Mouse (Mus musculus) limb, embryonic 12.5 days (tissue): ENCODE results near the gene Rabif. TPM values are rescaled to one million over a fixed set of nuclear protein-coding genes. Genes with fewer than 3 reads are reported as not detected.
A peak's percentile ranks its signal among the peaks of the same experiment; 100 is the strongest.
"Not testable (repeated sequence)": the region's sequence is repeated elsewhere in the genome, so short reads cannot be mapped to it uniquely, and the experiment has no call there.

Source experiments
- ATAC-seq: fragments of 200-750 bp; cut with Nextera tagmentation; 2 replicates; pipeline ENCODE4 v1.8.0; 2017; ENCODE audit warnings: low read depth, moderate TSS enrichment; ENCODE audit not compliant: insufficient number of reproducible peaks, insufficient read depth, low FRiP score, low TSS enrichment
- H3K27ac ChIP-seq: fragments of 300-500 bp; sonication (generic); 2 replicates; pipeline ENCODE4 v1.5.1; 2016; ENCODE audit warnings: mild to moderate bottlenecking, moderate library complexity
- H3K27me3 ChIP-seq: fragments of 300-500 bp; sonication (generic); 2 replicates; pipeline ENCODE4 v1.6.1; 2016; ENCODE audit warnings: mild to moderate bottlenecking, moderate library complexity
- H3K36me3 ChIP-seq: fragments of 300-500 bp; sonication (generic); 2 replicates; pipeline ENCODE4 v1.6.1; 2016; ENCODE audit warnings: mild to moderate bottlenecking, moderate library complexity
- H3K4me1 ChIP-seq: fragments of 300-500 bp; sonication (generic); replicated peaks from 2 replicates; pipeline ENCODE4 v1.6.1; 2016
- H3K4me2 ChIP-seq: fragments of 300-500 bp; sonication (generic); 2 replicates; pipeline ENCODE4 v1.6.1; 2016; ENCODE audit warnings: mild to moderate bottlenecking, moderate library complexity
- H3K4me3 ChIP-seq: fragments of 300-500 bp; sonication (generic); replicated peaks from 2 replicates; pipeline ENCODE4 v1.5.1; 2016; ENCODE audit warnings: mild to moderate bottlenecking
- H3K9ac ChIP-seq: fragments of 300-500 bp; sonication (generic); replicated peaks from 2 replicates; pipeline ENCODE4 v1.6.1; 2016; ENCODE audit warnings: mild to moderate bottlenecking, moderate library complexity
- H3K9me3 ChIP-seq: fragments of 300-500 bp; sonication (generic); 2 replicates; pipeline ENCODE4 v1.6.1; 2016; ENCODE audit warnings: mild to moderate bottlenecking, moderate library complexity
- WGBS: fragments of 180-500 bp; shearing (Covaris S2); methylation state at CpG from one replicate; pipeline ENCODE4 v1.1.7; 2016; 5-methylcytosine and 5-hydroxymethylcytosine counted together
- polyA plus RNA-seq: library from polyadenylated mRNA; unstranded; fragments of >200 nt; fragmentation: Nextera tagmentation; extraction: Ambion mirVana; gene quantifications from 2 replicates; pipeline ENCODE4 v1.2.1, GENCODE M21; 2016

The Rabif gene
- 32.6 and 34.1 TPM in 2 replicates for polyA plus RNA-seq

- Histone ChIP-seq H3K9me3 (no peaks in the 10 kb centered on the region), H3K9ac (peak within 1 kb of the TSS; percentile 64), H3K27ac (peak within 1 kb of the TSS; percentile 92), H3K27me3 (no peaks in the 10 kb centered on the region), H3K36me3 (peaks cover 24% of the 10 kb centered on the region), H3K4me3 (peak within 1 kb of the TSS; percentile 72), H3K4me1 (peaks cover 14% of the 10 kb centered on the region), H3K4me2 (peak within 1 kb of the TSS; percentile 64)
- peak; percentile 97 for ATAC-seq
- WGBS = under 1% methylated on average over 58 of the region's 58 CpGs
Observed at GRCm38 (mm10) chr1:134494428-134495215, at the start of gene Rabif. Gene Rabif, plus strand, starts transcription at chr1:134494648.

DNA sequence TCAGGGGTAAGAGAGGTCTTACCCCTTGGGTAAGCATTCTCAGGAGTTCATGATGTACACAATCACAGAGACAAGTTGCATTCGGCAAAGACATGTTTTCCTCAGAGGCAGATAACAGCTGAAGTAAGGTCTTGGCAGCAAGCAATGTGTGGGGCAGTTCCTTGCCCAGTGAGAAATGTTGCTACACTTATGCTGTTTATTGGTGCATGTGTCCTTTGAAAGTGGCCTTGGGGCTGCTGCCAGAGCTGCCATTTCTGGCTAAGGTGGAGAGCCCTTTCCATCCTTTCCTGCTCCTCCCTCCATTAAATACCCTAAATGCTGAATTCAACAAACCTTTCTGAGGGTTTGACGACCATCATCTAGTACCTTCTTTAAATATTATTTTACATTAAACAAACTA is 49.0 kb upstream of the Rabif start:
- Histone ChIP-seq H3K27ac (no peak overlapping the region), H3K27me3 (no peaks in the 10 kb centered on the region), H3K9me3 (no peaks in the 10 kb centered on the region), H3K4me2 (no peak overlapping the region), H3K36me3 (no peaks in the 10 kb centered on the region), H3K9ac (no peak overlapping the region), H3K4me3 (no peak overlapping the region), H3K4me1 (no peaks in the 10 kb centered on the region)
- 90% methylated on average over 2 of the region's 2 CpGs for WGBS
- no peak for ATAC-seq

GRCm38 (mm10) chr1:134448537-134448936 is 45.9 kb upstream of the Rabif start:
- not testable (repeated sequence) for H3K9me3 ChIP-seq, H3K27me3 ChIP-seq, H3K27ac ChIP-seq, H3K36me3 ChIP-seq, ATAC-seq, H3K9ac ChIP-seq, H3K4me3 ChIP-seq, H3K4me1 ChIP-seq, H3K4me2 ChIP-seq
- WGBS = 71% methylated on average over 3 of the region's 3 CpGs

GRCm38 (mm10) chr1:134450201-134450600 is 44.2 kb upstream of the Rabif start:
- H3K4me1 ChIP-seq = peaks cover 4% of the 10 kb centered on the region; the same call in 1 of the 2 replicates
- ATAC-seq = no peak
- H3K4me3 ChIP-seq = no peak overlapping the region
- no peak overlapping the region for H3K4me2 ChIP-seq
- H3K9me3 ChIP-seq = no peaks in the 10 kb centered on the region
- no peak overlapping the region for H3K27ac ChIP-seq
- WGBS = 80% methylated on average over 4 of the region's 4 CpGs
- no peaks in the 10 kb centered on the region for H3K36me3 ChIP-seq
- no peaks in the 10 kb centered on the region for H3K27me3 ChIP-seq
- H3K9ac ChIP-seq = no peak overlapping the region

DNA sequence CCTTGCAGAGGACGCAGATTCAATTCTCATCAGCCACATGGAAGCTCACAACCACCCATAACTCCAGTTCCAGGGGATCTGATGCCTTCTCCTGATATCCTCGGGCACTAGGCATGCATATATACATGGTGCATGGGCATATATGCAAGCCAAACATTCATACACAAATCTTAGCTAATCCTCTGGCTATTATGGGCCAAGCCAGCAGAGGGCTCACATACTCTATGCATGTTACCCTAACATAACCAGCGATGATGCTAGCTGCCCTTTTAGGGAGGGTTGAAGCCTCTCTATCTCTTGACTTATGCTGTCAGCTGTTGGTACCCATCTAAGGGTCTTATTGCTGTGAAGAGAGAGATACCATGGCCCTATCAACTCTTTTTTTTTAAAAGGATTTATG is 43.5 kb upstream of the Rabif start:
- Histone ChIP-seq H3K4me2 (no peak overlapping the region), H3K36me3 (no peaks in the 10 kb centered on the region), H3K4me1 (peaks cover 5% of the 10 kb centered on the region; the same call in 1 of the 2 replicates), H3K9ac (no peak overlapping the region), H3K4me3 (no peak overlapping the region), H3K27ac (no peak overlapping the region), H3K9me3 (no peaks in the 10 kb centered on the region), H3K27me3 (no peaks in the 10 kb centered on the region)
- 51% methylated on average over 3 of the region's 3 CpGs for WGBS
- no peak for ATAC-seq

DNA sequence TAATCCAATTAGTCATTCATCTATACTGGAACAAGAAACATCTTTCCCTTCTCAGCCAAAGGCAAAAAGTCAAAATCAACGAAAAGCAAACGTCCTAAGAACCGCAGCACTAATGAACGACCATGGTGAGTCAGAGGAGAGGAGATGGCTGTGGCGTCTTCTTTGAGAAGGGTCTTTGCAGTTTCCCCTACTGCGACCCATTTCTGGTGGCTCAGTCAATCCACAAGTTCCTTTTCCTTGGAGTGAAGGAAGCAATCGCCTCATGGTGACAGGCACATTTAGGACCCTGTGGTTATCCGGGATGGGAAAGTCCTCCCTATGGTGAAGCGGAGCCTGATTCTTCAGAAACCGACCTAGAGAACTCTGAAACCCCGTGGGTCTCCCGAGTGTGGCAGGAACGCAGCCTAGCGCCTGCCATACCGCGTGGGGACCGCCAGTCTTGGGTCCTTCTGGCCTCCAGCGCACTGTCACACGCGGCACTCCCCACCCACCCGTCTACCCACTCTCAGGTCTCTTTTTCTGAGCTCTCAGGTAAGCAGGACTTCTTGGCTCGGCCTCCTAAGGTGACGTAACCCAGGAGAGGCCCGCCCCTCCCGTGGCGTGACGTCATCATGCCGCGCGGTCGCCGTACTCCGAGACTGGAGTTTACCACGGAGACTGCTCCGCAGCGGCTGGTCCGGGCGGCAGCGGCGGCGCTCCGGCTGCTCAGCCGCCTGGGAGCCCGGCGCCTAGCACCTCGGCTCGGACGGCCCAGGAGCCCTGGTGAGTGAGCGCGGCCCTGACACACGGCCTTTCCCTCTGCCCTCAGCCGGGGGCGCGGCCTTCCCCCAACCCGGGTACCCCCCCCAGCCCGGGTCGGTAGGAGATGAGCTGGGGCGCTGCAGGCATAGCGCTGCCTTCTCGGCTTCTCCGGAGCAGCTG is 39.3 kb upstream of the Rabif start, which contains the start of gene Klhl12:
Gene Klhl12, plus strand, starts transcription at position 628 of the 921 bp plus-strand sequence.
- Histone ChIP-seq H3K4me3 (peak within 1 kb of the TSS; percentile 96), H3K4me2 (peak within 1 kb of the TSS; percentile 72), H3K27me3 (no peaks in the 10 kb centered on the region), H3K9ac (peak within 1 kb of the TSS; percentile 90), H3K27ac (peak within 1 kb of the TSS; percentile 83), H3K36me3 (peaks cover 19% of the 10 kb centered on the region), H3K4me1 (peaks cover 12% of the 10 kb centered on the region), H3K9me3 (no peaks in the 10 kb centered on the region)
- 1% methylated on average over 61 of the region's 61 CpGs for WGBS
- ATAC-seq = peak; percentile 91

DNA sequence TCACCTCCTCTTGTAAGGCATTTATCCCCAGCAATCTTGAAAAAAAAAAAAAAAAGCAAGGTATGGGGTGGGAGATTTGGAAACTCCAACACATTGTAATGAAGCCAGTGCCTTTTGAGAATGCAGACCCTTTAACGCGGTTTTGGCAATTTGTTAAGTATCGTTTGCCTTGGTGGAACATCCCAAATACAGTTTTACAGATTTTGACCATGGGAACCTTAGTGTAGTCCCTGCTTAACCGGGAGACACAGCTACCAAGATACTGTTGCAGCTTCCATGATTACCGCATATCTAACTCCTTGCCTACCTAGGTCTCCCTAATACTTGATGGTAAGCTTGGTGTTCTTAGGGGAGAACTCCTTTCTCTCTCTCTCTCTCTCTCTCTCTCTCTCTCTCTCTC is 38.4 kb upstream of the Rabif start:
- Histone ChIP-seq H3K27ac (no peak overlapping the region), H3K4me1 (peaks cover 12% of the 10 kb centered on the region), H3K9ac (peak overlapping the region; percentile 90), H3K27me3 (no peaks in the 10 kb centered on the region), H3K4me3 (peak overlapping the region; percentile 96), H3K4me2 (peak overlapping the region; percentile 72), H3K9me3 (no peaks in the 10 kb centered on the region), H3K36me3 (peaks cover 28% of the 10 kb centered on the region)
- ATAC-seq = no peak
- WGBS = 33% methylated on average over 5 of the region's 5 CpGs

DNA sequence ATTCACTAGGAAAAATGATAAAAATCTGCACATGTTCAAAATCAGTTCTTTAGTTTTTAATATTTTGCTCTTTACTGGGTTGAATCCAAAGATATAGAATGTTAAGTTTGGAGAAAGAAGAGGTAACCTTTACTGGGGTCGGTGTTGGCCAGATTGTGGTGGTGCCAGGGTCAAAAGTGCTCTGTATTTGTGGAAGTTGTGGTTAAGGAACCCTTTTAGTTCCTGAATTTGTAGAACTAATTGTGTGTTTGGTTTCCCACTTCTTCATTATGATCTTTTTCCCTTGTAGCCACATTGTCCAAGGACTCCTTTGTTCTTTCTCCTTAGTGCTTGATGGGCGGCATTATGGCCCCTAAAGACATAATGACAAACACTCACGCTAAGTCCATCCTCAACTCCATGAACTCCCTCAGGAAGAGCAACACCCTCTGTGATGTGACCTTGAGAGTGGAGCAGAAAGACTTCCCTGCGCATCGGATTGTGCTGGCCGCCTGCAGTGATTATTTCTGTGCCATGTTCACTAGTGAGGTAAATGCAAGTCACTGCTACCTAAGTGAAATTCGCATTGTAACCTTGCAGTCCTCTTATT is 36.2 kb upstream of the Rabif start:
- Histone ChIP-seq H3K4me2 (no peak overlapping the region), H3K27me3 (no peaks in the 10 kb centered on the region), H3K36me3 (peaks cover 42% of the 10 kb centered on the region), H3K9me3 (no peaks in the 10 kb centered on the region), H3K4me1 (peaks cover 12% of the 10 kb centered on the region), H3K9ac (no peak overlapping the region), H3K4me3 (no peak overlapping the region), H3K27ac (no peak overlapping the region)
- 91% methylated on average over 7 of the region's 7 CpGs for WGBS
- ATAC-seq = no peak

DNA sequence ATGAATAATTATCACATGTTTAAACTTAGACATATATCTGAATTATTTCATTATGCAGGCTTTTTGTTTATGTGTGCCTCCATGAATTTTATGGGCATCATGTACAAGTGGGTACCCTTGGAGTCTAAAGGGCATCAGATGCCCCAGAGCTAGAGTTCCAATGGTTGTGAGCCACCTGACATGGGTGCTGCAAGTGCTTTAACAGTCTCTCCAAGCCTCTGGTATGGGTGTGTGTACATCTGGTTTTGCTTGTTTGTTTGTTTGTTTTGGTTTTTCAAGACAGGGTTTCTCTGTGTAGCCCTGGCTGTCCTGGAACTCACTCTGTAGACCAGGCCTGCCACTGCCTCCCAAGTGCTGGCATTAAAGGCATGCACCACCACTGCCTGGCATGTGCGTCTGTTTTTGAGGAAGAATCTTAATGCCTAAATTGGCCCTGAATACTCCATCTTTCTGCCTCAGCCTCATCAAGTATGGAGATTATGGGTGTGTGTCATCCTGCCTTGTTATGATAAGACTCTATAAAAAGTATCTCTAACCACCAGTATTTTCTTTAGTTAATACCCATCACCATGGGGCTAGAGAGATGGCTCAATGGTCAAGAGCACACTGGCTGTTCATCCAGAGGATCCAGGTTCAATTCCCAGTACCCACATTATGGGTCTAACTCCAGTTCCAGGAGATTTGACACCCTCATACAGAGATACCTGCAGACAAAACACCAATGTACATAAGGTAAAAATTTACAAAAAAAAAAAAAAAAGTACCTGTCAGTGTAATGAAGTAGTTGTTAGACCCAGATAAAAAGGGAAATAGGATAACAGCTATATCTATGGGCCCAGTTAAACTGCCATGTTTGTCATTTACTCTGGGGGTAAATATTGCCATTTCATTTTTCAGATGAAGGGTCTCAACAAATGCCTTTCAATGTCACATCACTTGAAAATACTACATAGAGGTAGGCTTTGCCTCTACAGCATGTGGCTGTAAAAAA is 33.9 kb upstream of the Rabif start:
- no peak overlapping the region for H3K4me2 ChIP-seq
- H3K27ac ChIP-seq = no peak overlapping the region
- H3K9me3 ChIP-seq = no peaks in the 10 kb centered on the region
- H3K4me1 ChIP-seq = peaks cover 8% of the 10 kb centered on the region
- no peaks in the 10 kb centered on the region for H3K27me3 ChIP-seq
- WGBS = 96% methylated on average over 1 of the region's 1 CpGs
- no peak for ATAC-seq
- H3K36me3 ChIP-seq = peaks cover 62% of the 10 kb centered on the region
- H3K9ac ChIP-seq = no peak overlapping the region
- H3K4me3 ChIP-seq = no peak overlapping the region

GRCm38 (mm10) chr1:134484623-134485022 is 9.8 kb upstream of the Rabif start:
- no peak for ATAC-seq
- H3K27ac ChIP-seq = no peak overlapping the region
- H3K27me3 ChIP-seq = no peaks in the 10 kb centered on the region
- WGBS = 93% methylated on average over 2 of the region's 2 CpGs
- H3K9ac ChIP-seq = no peak overlapping the region
- H3K36me3 ChIP-seq = peaks cover 74% of the 10 kb centered on the region
- no peaks in the 10 kb centered on the region for H3K4me1 ChIP-seq
- H3K9me3 ChIP-seq = no peaks in the 10 kb centered on the region
- no peak overlapping the region for H3K4me2 ChIP-seq
- H3K4me3 ChIP-seq = no peak overlapping the region
